Mouse (Mus musculus) layer of hippocampus, postnatal 14 days (tissue): ENCODE measurements around the gene Oit3. TPM values are rescaled to one million over a fixed set of nuclear protein-coding genes. Genes with fewer than 3 reads are reported as not detected.
"Not testable (repeated sequence)": the region's sequence is repeated elsewhere in the genome, so short reads cannot be mapped to it uniquely, and the experiment has no call there.

Source experiments
- DNase-seq, 2 experiments: peaks; one replicate each; pipeline ENCODE4 v3.0.0; 2021 to 2022; ENCODE audit warnings: low spot score in 2 of 2, mixed read lengths in 1 of 2
- total RNA-seq, 2 experiments: library from RNA; stranded (reverse); gene quantifications; 2 replicates each; pipeline ENCODE4 v1.2.3; 2021

The Oit3 gene
- total RNA-seq, 2 experiments from 2014 or later, result 0.14 to 0.30 TPM

DNA sequence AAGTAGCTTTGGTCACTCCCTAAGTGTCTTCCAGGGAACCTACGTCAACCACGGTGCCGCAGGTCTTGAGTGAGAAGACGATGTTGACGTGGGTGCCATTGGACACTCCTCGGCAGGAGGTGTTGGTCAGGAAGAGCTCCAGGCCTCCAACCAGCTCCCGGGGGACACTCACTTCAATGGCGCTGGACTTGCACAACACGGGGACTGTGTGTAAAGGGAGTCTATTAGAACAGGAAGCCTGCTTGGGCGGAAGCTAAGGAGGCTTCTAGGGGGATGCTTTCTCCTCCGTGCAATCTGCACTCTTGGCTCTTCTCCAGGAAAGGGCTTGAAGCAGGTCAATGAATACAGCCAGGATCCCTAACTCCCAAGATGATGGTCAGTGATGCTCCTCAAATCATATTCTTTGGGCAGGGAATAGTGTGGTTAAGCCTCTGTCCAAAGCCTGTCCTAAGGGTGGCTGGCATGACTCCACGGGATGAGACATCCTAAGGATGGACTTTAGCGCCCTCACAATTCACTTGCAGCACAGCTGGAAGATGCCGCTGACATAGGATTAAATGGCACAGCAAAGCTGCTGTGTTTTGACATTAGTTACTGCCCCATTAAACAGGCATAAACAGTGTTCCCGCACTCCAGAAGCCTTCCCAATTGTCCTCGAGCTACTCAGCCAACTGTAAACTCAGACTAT is 12.0 kb downstream of the Oit3 start:
- no peak for DNase-seq

DNA sequence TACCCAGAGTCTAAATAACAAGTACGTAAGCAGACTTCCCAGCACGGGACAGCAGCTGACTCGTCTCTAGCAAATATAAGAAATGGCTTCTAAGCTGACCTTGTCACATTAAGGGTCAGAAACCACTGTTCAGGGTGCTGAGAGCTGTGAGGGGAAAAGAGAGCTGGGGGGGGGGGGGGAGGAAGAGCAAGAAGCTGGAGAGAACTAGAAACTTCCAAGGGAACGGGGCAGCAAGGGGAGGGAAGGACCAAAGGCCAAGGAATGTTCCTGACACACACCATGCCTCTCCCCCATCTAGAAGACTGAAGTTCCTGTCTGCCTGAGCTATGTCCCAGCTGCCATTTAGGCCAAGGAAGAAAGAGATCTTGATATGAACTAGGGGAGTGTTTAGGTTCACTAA is 15.2 kb downstream of the Oit3 start:
- DNase-seq, result no peak

DNA sequence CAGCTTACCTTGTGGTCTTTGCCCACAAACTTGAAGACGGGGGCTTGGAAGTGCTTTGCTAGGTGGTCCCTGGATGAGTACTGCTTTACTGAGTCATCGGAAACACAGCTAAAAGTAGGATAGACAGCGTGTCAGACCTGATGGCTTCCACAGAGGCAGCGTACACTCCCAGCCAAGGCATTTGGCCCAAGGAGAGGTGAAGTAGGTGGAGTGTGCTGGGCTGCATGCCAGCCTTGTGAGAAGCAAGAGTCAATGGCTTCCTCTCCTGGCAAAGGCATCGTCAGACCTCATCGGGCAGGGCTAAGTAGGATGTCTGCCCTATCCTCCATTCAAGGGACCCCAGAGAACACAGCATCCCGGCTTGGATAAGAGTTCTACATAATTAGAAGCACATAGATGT is 16.2 kb downstream of the Oit3 start:
- no peak for DNase-seq

DNA sequence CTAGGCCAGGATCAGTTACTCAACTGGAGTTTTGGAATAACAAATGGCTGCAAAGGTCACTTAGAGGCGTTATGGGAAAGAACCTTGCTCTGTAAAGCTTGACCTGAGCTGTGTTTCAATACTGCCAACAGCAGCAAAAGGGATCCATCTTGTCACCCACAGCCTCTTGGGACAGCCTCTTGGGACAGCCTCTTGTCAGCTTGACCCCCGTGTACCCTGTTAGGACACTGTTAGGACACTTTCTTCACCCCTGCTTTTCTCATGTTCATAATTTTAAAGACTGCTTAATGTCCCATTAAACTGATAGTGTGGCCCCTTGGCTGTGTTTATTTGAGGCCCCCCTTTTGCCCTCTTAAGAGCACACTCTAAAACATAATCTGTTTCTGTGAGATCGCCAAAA is 17.1 kb downstream of the Oit3 start:
- no peak for DNase-seq

DNA sequence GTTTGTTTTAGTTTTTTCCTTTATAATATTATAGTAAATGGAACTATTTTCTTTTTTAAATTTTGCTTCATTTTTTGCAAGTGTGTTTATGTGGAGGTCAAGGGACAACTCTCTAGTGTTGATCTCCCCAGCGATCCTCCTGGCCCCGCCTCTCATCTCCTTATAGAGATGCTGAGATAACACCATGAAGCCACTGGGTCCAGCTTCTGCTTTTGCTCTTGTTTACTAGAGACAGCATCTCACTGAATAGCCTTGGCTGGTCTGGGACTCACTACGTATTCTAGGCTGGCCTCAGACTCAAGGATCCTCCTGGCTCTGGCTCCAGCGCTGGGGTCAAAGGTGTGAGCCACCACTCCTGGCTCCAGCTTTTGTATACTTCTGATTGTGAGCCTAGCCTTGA is 22.1 kb downstream of the Oit3 start:
- no peak for DNase-seq

DNA sequence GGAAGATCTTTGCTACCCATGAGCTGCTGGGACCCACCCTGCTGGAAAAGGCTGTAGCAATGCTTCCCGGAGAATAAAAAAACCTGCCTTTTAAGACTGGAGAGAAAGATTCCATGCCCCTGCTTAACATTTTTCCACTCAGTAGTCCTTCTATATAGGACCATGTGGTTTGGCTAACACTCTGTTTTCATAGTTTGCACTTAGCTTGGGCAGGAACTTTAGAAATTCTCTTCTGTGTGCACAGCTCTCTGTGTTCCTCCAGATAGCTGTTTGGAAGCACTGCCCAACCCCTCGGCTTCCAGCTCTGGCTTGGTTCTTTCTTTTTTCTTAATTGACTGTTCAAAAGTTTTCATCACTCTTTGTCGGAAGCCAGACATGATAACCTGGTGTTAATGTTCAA is 25.0 kb downstream of the Oit3 start:
- no peak for DNase-seq

DNA sequence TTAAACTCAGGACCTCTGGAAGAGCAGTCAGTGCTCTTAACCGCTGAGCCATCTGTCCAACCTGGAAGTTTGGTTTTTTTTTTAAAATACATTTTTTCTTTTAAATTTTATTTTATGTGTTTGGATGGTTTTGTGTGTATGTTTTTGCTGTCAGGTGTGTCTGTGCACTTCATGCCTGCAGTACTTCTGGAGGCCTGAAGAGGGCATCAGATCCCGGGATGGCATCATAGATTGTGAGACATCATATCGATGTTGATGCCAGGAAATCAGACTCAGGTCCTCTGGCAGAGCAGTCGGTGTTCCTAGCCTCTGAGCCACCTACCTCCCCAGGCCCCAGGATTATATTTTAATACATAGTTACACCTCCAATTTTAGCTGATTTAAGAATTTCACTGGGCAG is 27.9 kb downstream of the Oit3 start:
- DNase-seq, result no peak

DNA sequence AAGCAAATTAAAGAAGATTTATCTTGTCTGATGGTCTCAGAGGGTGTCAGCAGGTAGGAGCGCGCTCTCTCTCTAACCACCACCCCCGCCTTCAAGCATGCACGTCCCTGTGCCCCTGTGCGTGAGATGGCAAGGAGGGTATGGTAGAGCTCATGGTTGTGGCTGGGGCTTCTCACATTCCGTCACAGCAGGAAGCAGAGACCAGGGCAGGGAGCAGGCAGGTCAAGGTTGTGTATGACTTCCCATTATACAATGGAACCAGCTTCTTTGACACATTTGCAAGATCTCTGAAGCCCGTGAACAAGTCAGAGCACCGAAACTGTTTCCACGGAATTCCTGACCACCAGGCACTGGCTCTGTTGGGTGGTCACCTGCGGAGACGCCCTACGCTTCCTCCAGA is 31.3 kb downstream of the Oit3 start:
- DNase-seq, result no peak

DNA sequence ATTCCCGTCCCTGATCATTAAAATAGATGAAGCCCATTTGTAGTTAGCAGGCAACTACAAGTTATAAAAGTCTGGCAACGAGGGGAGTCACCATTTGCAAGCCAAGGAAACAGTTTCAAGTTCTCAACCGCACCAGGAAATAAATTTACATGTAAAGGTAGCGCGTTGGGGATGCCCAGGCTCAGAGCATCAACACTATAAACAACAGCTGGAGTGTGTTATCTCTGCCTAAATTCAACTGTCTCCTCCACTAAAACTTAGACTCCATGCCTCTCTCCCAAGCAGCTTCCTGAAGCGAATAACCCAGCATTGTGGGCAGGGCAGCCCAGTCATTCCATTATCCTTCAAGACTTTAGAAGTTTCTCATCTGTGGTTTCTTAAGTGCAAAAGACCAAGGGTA is 33.1 kb downstream of the Oit3 start:
- no peak for DNase-seq

DNA sequence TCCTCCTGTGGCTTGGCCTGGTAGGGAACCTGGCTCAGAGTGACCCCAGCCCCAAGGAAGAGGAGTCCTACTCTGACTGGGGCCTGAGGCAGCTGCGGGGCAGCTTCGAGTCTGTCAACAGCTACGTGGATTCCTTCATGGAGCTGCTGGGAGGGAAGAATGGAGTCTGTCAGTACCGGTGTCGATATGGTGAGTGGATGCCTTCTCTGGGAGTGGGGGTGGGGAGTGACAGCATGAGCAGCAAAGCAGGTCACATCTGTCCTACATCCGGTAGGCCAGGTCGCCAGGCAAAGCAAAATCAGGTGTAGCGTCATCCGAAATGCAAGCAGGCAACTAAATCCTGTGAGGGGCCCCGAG is 37.8 kb downstream of the Oit3 start:
- DNase-seq, result no peak

DNA sequence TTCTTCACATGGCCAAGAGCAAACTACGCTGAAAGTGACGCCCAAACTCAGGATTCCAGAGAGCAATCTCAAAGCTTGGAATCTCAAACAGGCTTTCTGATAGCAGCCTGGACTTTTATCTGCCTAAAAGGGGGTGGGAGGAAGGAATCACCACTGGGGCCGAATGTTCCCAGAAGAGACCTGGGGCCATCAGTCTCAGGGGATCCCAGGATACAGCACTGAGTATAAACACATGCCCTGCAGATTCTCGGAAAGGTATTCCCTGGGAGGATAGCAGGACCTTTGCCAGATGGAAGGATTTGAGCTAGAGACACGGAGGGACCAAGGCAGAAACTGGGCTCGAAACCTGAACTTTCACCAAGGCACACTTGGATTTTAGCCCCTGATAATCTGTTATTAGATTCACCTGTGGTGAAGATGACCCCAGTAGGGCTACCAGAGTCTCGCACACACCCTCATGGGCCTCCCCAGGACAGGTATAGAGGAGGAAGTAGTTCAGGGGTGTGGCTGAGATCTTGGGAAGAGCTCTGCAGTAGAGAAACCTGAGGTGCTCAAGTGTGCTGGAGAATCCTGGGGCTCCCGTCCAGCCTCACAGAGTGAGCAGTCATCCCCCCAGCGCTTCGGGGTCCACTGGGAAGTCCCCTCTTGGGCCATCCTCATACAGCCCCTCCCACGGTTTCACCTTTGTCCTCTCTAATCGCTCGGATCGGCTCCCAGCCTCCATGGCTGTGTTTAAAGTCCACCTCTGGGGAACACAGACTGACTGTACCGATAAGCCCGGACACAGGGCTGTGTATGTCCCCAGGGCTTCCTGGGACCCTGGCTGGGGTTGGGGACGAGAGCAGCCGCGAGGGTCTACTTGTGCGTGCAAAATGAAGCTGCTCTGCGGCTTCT is 38.4 kb downstream of the Oit3 start, which contains the start of gene Pla2g12b:
TSS of gene Pla2g12b (plus strand) at position 762 of the 894 bp plus-strand sequence.
- no peak for DNase-seq

DNA sequence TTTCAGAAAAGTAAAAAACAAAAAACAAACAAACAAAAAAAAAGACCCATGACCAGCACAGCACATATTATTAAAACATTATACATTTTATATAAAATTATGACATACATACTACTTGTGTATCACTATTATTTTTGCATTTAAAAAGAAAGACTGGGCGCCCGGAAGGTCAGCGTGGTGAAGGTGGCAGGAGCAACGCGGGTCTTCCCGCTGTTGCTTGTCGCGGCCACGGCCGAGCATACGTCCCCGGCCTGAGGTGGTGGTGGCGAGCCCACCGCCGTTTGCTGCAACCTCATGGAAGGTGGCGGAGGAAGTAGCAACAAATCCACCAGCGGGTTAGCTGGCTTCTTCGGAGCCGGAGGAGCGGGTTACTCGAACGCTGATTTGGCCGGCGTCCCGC is 46.1 kb downstream of the Oit3 start, which contains the start of gene Gm10273:
TSS of gene Gm10273 (plus strand) at position 172 of the 400 bp plus-strand sequence.
- DNase-seq, result not testable (repeated sequence)

DNA sequence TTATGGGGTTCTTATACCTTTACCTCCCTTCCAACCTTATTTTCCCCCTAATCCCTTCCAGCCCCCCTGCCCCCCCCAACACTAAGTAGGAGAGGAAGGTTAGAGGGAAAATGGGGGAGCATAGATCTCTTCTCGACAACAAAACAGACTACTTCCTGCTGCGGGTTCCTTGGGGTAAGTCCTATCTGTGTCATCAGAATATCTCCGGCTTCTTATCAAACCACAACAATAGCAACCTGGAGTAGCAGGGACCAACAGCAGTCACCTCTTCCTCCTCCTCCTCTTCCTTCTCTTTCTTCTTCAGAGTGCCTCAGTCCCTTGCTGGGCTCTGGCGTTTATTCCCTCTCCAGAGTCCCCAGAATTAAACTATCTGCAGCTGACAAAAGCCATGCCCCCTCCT is 49.7 kb downstream of the Oit3 start:
- no peak for DNase-seq

DNA sequence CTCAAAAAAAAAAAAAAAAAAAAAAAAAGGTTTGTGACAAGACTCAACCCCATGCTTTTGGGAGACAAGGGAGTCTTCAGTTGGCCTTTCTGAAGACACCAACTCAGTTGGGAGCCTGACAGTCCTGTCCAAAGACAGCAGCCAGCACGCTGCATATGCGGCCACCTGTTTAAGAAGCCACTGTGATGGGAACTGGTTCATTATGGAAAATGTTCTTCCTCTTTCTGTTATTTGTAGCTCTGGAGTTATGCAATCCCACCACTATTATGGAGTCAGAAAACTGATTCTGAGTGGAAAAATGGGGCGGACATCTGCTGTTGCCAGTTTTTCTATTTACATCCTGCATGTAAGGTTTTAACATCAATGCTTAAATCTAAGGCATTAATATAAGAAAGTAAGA is 51.9 kb downstream of the Oit3 start:
- no peak for DNase-seq

DNA sequence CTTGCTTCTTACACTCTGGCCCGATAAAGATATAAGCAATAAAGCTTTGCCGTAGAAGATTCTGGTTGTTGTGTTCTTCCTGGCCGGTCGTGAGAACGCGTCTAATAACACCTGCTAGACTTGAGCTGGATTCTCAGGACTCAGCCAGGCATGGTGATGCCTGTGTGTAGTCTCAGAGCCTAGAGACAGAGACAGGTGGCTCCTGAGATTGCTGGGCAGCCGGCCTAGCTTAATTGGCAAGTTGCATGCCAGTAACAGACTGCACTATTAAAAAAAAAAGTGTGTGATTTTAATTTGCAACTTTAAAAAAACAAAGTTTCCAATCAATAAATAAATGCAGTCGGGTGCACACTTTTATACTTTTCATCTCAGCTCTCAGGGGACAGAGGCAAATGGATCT is 54.6 kb downstream of the Oit3 start:
- DNase-seq, result peak; percentile 66 to 84

DNA sequence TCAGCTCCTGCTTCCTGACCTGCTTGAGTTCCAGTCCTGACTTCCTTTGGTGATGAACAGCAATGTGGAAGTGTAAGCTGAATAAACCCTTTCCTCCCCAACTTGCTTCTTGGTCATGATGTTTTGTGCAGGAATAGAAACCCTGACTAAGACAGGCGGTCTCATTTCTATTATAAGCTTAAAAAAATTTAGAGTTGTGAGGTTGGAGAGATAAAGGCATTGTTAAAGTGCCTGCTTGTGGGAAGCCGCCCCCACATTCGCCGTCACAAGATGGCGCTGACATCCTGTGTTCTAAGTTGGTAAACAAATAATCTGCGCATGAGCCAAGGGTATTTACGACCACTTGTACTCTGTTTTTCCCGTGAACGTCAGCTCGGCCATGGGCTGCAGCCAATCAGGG is 60.0 kb downstream of the Oit3 start:
- DNase-seq, result not testable (repeated sequence)

DNA sequence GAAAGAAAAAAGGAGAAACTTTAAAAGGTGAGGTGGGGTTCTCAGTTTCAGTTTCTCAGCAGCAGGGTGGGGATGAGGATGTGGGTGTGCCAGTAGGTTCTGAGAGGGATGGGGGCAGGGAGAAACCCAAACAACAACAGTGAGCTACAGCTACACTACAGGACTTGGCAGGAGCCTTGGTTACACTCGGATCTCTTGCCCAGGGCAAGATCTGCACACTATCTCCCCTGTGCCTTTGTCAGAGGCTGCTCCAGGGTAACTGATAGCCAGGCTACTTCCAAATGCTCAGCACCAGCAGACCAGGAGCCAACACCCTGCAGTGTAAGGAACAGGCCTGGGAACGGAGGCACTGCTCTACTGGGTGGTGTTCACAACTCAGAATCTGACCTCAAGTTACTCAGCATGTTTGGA is 61.2 kb downstream of the Oit3 start:
- no peak for DNase-seq

DNA sequence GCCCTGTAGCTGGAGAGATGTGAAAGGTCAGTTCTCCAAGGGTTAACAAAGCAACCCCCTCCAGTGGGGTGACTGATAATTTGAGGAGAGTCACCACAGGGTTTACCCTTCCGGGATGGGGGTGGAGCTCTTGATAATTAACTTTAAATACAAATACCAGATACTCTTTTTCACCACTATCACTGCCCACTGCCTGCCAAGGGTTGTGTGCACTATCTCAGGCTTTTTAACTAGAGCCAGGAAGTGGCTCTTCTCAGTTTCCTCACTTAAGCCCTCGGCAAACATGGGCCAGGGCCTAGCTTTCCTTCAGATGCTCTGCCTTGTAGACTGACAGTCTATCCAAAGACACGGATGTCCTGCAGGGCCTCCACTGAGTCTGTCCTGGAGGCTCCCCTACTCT is 61.7 kb downstream of the Oit3 start:
- DNase-seq, result no peak

DNA sequence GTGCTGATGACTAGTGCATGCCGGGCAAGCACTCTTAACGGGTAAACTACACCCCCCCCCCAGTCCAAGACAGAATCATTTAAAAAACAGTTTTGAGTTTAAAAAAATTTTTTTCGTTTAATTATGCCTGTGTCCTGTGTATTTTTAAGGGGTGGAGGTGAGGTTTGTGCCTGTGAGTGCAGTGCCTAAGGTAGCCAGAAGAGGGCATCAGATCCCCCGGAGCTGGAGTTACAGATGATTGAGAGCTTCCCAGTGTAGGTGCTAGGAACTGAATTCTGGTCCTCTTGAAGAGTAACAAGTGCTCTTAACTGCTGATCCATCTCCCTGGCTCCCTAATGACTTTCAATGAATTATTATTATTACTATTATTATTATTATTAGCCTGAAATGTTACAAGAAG is 62.9 kb downstream of the Oit3 start:
- DNase-seq, result no peak

DNA sequence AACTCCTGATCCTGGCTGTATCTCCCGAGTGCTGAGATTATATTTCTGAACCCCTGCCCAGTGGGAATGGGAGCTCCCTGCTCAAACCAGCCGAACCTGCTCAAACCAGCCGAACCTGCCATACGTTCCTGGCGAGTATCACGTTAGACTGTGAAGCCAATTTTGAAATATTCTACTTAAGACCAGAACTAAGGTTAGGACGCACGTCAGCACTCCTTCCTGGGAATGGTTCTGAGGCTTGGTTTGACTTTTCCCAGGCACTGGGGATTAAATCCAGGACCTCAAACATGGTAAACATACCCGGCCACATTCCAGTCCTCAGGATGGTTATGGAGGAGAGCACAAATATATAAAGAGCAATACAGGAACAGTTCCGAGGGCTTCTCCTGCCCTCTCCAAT is 63.7 kb downstream of the Oit3 start:
- DNase-seq, result no peak
